Mouse (Mus musculus): ENCODE measurements at regions not wholly inside any gene's neighbourhood (a gene's known extent, or its start where the extent isn't known, plus 50 kb on each side); places are given as distances from the start of the nearest gene placed in this dataset.

DNA sequence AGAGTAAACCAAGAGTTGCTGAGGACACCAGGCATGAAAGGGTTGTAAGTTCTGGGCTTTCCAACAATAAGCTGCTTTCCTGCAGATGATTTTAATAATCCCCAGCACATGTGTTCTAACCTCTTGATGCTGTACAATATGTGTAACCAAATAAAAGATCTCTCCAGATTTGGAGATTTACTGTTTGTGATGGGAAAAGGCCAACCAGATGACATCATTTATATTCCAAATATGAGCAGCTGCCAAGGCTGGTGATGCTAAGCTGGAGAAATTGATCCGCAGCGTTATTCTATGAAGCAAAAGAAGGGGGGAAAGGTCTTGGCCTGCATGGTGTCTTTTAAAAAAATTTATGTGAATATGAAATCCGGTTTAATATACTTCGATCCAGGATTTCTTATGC, 160.1 kb upstream of the Gm12728 start:
- no peak for DNase-seq (ENCODE audit: extremely low read depth, insufficient read length, low spot score)

GRCm38 (mm10) chr4:105630595-105631369, 158.9 kb upstream of the Gm12728 start:
- no peak for DNase-seq (ENCODE audit: extremely low read depth, insufficient read length, low spot score)

GRCm38 (mm10) chr4:105632581-105633358, 156.9 kb upstream of the Gm12728 start:
- no peak for DNase-seq (ENCODE audit: extremely low read depth, insufficient read length, low spot score)

GRCm38 (mm10) chr4:105633789-105634188, 155.9 kb upstream of the Gm12728 start:
- DNase-seq (ENCODE audit: extremely low read depth, insufficient read length, low spot score): no peak

GRCm38 (mm10) chr4:105640793-105641192, 148.9 kb upstream of the Gm12728 start:
- peak; percentile 15 for DNase-seq (ENCODE audit: extremely low read depth, insufficient read length, low spot score)

- peak; percentile 11 for DNase-seq (ENCODE audit: extremely low read depth, insufficient read length, low spot score)
These were observed 148.1 kb upstream of the Gm12728 start for GRCm38 (mm10) chr4:105641582-105641981.

GRCm38 (mm10) chr4:105648820-105649446, 140.7 kb upstream of the Gm12728 start:
- DNase-seq (ENCODE audit: extremely low read depth, insufficient read length, low spot score): no peak

DNA sequence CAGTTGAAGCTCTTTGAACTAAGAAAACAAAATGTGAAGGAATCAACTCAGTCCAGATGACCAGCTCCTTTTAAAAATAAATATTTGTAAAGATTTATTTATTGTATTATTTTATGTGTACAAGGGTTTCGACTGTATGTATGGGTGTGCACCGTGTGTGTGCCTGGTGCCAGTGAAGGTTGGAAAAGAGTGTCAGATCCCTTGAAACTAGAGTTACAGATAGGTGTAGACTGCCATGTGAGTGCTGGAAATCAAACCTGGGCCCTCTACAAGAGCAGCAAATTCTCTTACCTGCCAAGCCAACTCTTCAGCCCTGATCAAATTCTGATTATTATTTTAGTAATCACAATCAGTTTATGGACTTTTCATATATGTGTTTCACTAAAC, 140.2 kb upstream of the Gm12728 start:
- DNase-seq (ENCODE audit: extremely low read depth, insufficient read length, low spot score): no peak

DNA sequence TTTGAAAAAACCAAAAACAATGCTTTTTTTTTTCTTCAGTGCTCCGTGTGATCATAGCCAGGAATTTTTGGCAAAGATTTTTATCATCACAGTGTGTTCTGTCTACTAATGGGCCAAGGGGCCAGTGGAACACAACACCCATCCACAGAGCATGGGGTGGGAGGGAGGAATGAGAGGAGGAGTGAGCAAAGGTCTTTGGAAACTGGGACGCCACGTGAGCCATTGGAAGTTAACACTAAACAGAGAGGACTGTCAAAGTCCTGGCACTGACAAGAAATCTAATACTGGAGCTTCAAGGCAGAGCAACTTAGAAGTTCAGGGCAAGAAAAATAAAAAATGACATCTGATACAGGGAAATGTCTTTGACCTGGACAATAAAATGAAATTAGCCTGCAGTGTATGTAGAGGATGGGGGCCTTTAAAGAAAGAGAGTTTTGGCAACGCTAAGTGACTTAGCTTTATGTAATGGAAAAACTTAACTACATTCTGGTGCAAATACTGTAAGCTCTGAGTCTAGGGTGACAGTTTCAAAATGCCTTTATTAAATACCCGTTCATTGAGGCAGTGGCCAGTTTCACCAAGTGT, 133.5 kb upstream of the Gm12728 start:
- no peak for DNase-seq (ENCODE audit: extremely low read depth, insufficient read length, low spot score)

DNA sequence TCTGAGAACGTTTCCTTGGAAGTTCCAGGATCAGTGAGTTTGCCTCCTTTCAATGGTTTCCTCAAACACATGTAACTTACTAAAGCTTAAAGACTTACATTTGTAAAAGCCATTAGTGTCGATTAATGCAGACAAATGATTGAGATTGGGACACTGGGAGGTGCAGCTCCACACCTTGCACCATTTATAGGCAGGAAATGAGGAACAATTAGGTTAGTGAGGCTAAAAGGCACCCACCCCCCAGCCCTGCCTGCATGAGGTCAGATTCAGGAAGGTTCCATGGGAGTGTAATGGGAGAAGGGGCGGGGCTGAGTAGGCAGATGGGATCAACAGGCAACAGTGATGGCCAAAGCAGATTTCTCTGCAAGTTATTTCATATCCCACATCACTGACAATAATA, 131.1 kb upstream of the Gm12728 start:
- DNase-seq (ENCODE audit: extremely low read depth, insufficient read length, low spot score): no peak

- DNase-seq (ENCODE audit: extremely low read depth, insufficient read length, low spot score): no peak
These were observed 113.0 kb upstream of the Gm12728 start for GRCm38 (mm10) chr4:105676690-105677089.

DNA sequence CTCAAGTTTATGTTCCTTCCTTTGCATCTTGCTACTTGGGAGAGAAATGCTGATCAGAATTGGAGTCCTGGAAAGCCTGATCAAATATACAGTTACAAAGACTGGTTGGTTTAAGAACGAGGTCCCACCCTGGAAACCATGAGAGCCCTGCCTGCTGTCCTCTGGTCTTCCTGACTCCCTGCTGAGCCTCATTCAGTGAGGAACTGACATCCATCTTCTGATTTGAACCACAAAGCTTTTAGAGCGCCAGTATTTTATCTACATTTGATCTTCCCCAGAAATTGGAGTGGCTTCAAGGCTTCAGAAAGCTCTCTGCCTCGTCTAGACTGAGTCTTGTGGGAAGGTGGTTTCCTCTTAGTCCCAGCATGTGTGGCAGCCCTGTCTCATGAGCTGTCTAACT, 99.0 kb upstream of the Gm12728 start:
- DNase-seq (ENCODE audit: extremely low read depth, insufficient read length, low spot score): no peak

GRCm38 (mm10) chr4:105692380-105692779, 97.3 kb upstream of the Gm12728 start:
- DNase-seq (ENCODE audit: extremely low read depth, insufficient read length, low spot score): no peak

GRCm38 (mm10) chr4:105695895-105696294, 93.8 kb upstream of the Gm12728 start:
- DNase-seq (ENCODE audit: extremely low read depth, insufficient read length, low spot score): no peak

GRCm38 (mm10) chr4:105697123-105697522, 92.5 kb upstream of the Gm12728 start:
- no peak for DNase-seq (ENCODE audit: extremely low read depth, insufficient read length, low spot score)

DNA sequence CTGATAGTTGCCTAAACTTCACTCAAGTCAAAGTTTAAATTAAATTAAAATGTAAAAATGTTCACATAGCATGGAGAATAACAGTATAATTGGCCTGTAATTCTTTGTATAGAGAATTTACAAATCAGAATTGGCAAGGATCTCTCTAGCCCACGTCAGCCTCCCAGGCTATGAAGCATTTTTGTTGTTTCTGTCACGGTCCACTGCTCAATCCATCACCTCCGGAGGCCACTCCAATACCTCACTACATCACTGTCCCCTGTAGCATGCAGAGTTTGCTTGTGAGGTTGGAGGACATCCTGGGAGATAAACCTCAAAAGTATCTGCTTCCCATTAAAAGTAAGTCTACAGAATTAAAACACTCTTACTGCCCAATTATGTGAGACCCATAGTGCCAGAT, 87.6 kb upstream of the Gm12728 start:
- DNase-seq (ENCODE audit: extremely low read depth, insufficient read length, low spot score): no peak

DNA sequence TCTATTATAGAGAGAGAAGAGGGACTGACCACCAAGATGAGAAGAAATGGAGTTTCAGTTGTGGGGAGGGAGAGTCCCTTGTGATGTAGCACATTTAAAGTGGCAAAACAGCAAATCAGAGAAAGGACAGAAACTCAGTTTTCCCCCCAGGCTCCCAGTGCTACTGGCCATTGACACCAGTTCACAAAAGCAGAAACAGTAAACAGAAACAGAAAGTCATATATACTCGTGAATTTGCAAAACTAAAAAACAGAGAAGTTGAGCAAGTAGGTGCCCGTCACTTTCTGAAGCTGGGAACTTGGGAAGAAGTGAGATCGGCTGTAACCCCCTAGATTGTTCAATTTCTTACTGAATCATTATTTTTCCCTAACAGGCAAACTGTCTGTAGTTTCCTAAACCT, 86.3 kb upstream of the Gm12728 start:
- no peak for DNase-seq (ENCODE audit: extremely low read depth, insufficient read length, low spot score)

DNA sequence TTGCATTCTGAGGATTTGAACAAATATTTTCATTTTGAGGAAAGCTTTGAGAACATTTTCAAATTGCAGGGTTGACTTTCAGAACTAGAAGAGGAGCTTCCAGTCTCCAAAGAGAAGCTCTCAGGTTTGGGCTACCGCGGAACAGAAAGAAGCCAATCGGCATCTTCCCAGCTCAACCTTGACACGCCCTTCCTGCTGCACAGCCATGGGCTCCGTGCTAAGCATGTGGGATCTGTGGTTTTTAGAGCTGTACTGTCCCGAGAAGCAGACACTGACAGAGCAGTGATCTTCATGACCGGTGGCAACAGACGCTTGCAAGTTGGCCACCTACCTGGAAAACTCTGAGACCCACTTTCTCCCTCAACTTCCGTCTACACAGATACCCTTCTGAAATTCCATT, 85.4 kb upstream of the Gm12728 start:
- no peak for DNase-seq (ENCODE audit: extremely low read depth, insufficient read length, low spot score)

DNA sequence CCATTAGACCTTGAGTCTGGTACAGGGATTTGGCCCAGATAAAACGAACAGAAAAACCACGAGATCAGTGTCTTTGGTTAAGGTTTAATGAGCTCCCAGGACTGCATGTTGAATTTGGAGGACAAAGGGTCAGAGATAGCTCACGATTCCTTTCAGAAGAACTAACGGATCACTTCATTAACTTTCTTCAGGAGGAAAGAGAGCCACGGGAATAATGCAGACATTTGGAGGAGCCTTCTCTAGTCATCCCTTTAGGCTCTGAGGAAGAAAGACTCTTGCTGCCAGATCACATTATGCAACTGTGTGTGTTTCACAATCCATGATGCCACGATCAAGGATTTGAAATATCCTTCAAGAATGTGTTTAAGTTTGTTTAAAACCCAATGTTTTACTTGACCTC, 83.7 kb upstream of the Gm12728 start:
- no peak for DNase-seq (ENCODE audit: extremely low read depth, insufficient read length, low spot score)

DNA sequence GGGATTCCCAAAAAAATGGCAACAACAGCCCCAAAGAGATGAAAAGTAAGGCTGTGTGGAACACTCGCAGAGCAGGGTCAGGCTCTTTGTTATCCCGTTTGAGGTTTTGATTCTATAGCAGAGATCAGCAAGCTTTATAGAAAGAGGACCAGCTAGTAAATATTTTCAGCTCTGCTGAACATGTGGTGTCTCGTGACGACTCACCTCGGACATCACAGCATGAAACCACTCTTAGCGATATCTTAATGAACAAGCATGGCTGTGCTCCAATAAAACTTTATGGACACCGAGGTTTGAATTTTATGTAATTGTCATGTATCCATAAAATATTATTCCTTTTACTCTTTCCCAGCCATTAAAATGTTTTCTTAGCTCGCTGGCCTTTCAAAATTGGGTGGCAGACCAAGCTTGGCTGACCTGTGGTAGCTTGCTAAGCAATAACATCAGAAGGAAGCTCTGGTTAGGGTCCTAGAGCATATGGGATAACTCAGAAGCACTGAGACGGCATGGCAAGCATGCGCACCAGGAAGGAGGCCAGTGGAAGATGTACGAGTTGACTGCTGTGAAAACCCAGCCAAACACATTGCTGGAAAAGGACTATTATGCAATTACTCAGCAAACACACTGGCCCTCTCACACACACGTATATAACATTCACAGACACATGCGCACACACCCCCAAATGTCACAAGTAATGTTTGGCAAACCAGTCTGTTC, 81.4 kb upstream of the Gm12728 start:
- no peak for DNase-seq (ENCODE audit: extremely low read depth, insufficient read length, low spot score)

DNA sequence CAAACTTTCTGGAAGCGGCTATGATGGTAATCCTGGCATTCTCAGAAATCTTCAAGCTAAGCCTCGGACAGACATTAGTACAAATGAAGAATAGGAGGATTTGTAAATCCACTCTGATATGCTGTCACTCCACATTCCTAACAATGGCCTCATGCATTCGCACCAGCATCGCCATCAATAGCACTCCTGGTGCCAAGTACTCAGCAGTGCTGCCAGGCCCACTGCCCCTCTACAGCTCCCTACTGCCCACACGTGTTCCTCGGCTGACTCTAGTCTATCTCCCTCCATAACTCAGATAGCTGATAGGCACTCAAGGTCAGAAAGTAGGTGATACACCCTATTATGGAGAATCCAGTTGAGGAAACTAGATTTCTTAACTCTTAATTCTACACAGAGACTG, 75.7 kb upstream of the Gm12728 start:
- DNase-seq (ENCODE audit: extremely low read depth, insufficient read length, low spot score): no peak
